Mouse (Mus musculus) liver, postnatal 0 days (tissue): ENCODE measurements around the gene Mettl22.

Experiments
- CTCF ChIP-seq: sonication (generic); IDR thresholded peaks from 2 replicates; pipeline ENCODE4 v1.5.1; 2016; ENCODE audit warnings: antibody characterized with exemption, low read depth
- EP300 ChIP-seq: IDR thresholded peaks from 2 replicates; pipeline ENCODE4 v1.6.1; 2016; ENCODE audit warnings: antibody characterized with exemption, low read depth, mild to moderate bottlenecking

DNA sequence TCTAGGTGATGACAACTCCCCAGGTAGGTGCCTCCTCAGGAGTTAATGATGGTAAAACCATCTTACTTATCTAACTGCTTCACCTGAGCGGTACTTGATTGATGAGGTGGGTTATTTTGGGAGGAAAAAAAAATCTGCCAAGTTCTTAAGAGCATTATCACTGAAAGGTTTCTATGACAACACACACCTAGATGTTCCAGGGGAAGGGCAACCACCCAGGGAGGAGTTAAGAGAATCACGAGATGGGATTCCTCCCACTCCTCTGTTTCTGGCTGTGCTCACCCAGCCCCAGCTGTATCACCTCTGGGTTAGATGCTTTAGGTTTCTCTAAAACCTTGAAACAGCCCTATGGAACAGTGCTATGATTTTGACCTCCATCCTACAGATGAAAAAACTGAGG, 26.4 kb downstream of the Mettl22 start:
- TF ChIP-seq CTCF, result no peak
- no peak for TF ChIP-seq EP300
